Mouse (Mus musculus) c-Kit-positive CD71-negative TER-119-negative erythroid progenitor cells, embryonic 14.5 days (primary cell): ENCODE results near the gene Shisa8.
A peak's percentile ranks its signal among the peaks of the same experiment; 100 is the strongest.
"Not testable (repeated sequence)": the region's sequence is repeated elsewhere in the genome, so short reads cannot be mapped to it uniquely, and the experiment has no call there.

ENCODE experiments used
- DNase-seq: peaks from one replicate; pipeline ENCODE4 v3.0.0-alpha.2; 2013; ENCODE audit warnings: low read depth

Gene Shisa8

DNA sequence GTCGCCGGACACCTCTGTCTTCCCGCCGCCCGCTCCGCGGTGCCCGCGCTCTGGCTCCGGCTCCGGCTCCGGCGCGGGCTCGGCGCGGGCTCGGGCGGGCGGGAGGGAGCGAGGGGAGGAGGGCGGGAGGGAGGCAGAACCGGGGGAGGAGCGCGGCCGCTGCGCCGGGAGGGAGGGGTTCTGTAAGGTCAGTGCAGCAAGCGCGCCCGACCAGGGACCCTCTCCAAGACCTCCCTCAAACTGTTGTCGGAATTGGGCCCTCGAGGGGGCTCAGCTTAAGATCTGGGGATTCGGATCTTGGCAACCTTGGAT, at the start of gene Shisa8:
Shisa8 (minus strand) TSS at position 64 of the 312 bp plus-strand sequence.
- DNase-seq = no peak

- peak; percentile 62 for DNase-seq
These were observed 46.9 kb upstream of the Shisa8 start for GRCm38 (mm10) chr15:82259510-82259909.

DNA sequence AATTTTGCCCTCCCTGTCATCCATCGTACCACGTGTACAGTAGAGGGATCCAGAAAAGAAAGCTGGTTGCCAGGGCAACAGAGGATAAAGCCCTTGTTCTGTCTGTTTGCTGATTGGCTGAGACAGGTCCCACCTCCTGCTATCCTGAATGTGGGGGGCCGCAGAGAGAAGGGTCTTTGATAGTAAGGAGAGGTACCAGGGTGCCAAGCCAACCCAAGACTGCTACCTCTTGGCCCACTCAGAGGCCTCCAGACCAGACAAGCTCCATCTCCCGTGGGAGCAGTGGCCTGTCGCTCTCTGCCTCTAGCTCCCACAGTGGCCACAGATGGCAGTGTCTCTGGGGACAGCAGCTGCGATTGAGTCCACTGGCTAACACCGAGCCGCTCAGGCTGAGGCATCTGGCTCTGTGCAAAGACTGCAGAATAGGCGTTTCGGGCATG, 43.3 kb upstream of the Shisa8 start:
- no peak for DNase-seq

GRCm38 (mm10) chr15:82255248-82255647, 42.6 kb upstream of the Shisa8 start:
- no peak for DNase-seq

DNA sequence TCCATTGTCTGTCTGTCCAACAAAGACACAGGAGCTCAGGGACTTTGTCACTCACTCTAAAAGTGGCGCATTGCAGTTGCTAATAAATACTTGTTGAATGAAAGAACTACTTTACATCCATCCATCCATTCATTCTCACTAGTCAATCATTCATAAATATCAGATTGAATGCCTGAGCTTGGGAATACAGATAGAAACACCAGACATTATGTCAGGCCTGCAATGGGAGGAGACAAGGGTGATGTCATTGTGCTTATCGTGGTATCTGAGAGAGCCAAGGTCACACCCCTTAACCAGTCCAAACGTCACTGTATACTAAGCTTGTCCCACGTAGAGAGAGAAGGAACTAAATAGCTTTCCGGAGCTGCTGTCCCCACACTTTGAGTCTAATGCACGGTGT, 39.5 kb upstream of the Shisa8 start, which contains the start of gene 1500009C09Rik:
1500009C09Rik (plus strand) TSS at position 301 of the 400 bp plus-strand sequence.
- no peak for DNase-seq

- DNase-seq = no peak
These were observed 39.0 kb upstream of the Shisa8 start for GRCm38 (mm10) chr15:82251579-82251978.

DNA sequence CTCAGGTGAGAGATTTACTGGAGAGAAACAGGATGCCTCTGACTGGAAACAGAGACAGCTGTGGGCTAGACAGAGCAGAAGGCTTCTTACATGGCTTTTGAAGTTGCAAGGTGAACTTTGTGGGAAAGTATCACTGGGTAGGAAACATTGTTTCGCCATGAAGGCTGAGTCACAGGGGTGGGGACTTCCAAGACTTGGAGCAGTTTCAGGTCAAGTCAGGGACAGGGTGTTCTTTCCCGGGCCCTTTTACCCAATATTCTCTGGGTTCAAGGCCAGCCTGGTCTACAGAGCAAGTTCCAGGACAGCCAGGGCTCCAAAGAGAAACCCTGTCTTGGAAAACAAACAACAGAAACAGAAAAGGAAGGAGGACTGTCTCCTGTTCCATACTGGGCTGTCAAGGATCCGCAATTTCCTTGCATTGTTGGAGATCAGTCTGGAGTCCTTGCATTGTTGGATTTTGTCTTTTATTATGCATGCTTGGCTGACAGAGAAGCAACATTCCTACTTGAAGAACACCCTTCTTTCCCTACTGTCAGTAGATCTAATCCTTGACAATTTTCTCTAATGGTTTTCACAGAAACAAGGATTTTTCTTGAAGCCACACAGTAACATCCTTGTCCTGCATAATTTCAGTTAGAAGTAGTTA, 34.6 kb upstream of the Shisa8 start:
- no peak for DNase-seq

DNA sequence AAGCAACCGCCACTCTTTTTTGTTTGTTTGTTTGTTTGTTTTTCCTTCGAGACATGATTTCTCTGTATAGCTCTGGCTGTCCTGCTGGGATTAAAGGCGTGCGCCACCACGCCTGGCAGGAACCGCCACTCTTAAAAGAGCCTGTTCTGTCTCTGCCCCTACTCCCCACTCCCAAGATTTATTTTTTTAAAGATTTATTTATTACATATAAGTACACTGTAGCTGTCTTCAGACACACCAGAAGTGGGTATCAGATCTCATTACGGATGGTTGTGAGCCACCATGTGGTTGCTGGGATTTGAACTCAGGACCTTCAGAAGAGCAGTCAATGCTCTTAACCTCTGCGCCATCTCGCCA, 32.2 kb upstream of the Shisa8 start:
- DNase-seq = not testable (repeated sequence)

DNA sequence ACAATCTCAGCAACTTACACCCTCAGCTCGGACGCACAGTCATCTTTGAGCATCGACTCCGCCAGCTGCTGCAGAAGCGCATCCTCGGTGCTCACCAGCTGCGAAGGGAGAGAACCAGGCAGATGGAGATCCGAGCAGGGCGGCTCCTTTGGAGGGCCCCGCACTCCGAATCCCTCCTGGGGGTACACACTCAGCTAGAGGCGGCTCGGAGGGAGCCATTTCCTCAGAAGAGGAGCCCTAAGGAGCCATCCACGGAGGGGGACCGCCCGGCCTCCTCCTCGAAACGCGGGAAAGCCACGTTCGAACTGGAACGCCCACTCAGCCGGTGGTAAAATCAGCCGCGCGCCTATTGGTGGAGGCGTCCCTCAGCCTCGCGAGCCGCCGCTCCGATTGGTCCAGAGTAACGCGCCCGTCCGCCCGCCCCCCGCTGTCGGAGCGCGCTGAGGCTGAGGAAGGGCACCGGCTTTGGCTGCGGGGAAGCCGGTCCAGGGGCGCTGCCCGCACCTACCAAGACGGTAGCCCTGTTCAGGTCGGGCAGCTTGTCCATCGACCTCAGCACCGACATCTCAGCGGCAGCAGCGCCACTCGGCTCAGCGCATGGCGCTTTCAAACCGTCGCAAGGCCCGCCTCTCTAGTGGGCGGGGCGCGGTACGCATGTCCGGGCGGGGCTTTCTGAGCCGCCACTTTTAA, 31.6 kb upstream of the Shisa8 start, which contains the start of gene Cenpm:
Cenpm (minus strand) TSS at position 634 of the 690 bp plus-strand sequence.
- DNase-seq = peak; percentile 81

GRCm38 (mm10) chr15:82243742-82244114, 31.1 kb upstream of the Shisa8 start:
- DNase-seq = no peak

- DNase-seq = no peak
These were observed 30.7 kb upstream of the Shisa8 start for GRCm38 (mm10) chr15:82243311-82243710.

DNA sequence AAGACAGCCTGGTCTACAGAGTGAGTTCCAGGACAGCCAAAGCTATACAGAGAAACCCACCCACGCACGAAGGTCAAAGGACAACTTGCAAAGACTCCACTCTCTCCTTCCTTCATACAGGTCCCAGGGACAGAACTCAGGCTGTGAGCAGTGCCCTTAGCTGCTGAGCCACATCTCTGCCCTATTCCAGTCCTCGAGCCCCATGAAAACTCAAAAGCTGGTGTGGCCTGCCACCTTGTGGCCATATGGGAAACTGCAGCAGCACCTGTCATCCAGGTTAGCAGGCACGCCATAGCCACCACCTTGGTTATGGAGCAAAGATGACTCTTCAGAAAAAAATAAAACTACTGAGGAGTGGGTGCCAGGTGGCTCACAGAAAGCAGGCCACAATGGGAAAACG, 23.9 kb upstream of the Shisa8 start:
- peak; percentile 64 for DNase-seq

DNA sequence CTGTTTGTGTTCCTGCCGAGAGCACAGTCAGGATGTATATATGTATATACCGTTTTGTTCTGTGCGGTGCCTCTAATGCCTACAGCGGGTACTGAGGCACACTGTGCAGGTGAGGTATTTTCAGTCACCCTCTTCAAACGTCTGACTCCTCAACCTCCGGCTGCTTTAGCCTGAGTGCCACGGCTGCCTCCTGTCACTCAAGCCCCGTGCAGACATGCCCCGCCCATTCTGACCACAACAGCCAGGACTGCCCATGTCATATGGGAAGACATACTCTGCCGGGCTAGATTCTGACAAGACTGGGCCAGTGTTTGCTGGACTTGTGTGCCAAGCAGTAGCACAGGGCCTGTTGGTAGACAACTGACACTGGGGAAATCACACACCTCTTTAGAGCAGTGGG, 23.0 kb upstream of the Shisa8 start:
- DNase-seq = no peak

GRCm38 (mm10) chr15:82232651-82233050, 20.0 kb upstream of the Shisa8 start:
- no peak for DNase-seq

DNA sequence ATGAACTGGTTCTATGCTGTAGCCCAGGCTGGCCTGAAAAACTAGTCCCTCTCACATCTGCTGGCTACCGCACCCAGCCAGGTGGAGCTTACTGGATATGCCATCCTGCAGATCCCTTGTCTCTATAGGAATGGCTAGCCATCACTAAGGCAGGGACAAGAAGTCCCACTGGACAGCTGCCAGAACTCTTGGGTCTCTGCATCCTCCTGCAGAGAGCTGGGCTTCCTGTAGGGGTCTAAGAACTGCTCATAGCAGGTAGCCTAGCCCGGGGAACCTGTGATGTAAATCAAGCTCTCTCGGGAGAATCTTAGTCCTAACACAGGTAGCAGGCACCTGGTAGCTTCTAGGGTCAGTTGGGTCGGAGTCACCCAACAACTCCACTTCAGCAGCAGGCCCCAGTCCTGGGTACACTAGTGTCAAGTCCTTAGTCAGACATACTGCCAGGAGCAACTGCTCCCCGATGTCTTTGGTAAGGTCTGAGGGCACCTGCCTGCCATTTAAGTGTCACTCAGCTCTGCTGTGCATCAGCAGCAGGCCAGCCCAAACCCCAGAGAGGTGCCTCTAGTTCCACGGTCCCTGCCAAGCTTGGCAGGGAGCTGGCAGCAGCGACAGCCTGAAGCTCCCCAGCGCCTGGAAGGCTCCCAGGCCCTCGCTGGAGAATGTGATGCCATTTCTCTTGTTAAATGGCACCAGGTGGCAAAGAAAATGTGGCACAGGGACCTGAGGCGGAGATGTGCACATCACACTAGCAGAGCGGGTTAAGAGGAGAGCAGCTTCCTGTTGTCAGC, 19.2 kb upstream of the Shisa8 start:
- DNase-seq = no peak

GRCm38 (mm10) chr15:82231100-82231499, 18.5 kb upstream of the Shisa8 start:
- no peak for DNase-seq

- DNase-seq = no peak
These were observed 17.5 kb upstream of the Shisa8 start for GRCm38 (mm10) chr15:82230098-82230611.

DNA sequence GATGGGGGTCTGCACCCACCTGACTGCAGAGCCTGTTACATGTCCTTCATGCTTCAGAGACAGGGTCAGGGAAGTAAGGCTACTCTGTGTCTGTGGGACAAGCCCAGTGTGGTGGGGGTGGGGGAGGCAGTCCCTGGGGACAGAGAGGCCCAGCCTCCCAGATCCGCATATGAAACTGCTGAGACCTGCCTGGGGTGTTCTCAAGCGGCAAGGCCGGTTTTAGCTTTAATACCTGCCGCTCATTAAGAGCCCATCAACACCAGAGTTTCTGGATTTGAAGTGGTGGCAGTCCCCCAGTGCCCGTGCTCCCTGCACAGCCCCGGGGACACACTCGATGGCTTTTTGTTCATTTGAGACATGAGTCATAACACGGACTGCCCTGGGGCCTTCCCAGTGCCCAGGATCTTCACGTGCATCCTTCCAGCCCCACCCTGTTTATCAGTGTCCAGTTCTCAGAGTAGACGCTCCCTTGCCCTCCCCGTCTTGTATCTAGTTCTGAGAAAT, 17.0 kb upstream of the Shisa8 start:
- DNase-seq = no peak

DNA sequence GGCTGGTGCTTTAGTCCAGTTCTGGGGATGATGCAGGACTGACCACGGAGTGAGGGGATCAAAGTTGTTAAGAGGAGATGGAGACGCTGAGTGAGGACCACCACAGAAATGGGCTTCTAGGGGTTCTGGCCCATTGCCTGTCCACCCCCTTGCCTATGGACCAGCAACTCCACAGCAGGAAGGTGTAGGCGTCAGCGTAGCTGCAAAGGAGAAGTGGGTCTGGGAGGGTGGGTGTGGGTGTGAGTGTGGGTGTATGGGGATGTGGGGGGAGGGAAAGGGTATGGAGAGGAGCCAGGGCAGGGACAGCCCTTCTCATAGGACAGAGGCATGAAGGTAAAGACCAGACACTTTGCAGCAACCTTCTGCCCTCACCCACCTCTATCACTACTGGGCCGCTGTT, 13.2 kb upstream of the Shisa8 start:
- no peak for DNase-seq

DNA sequence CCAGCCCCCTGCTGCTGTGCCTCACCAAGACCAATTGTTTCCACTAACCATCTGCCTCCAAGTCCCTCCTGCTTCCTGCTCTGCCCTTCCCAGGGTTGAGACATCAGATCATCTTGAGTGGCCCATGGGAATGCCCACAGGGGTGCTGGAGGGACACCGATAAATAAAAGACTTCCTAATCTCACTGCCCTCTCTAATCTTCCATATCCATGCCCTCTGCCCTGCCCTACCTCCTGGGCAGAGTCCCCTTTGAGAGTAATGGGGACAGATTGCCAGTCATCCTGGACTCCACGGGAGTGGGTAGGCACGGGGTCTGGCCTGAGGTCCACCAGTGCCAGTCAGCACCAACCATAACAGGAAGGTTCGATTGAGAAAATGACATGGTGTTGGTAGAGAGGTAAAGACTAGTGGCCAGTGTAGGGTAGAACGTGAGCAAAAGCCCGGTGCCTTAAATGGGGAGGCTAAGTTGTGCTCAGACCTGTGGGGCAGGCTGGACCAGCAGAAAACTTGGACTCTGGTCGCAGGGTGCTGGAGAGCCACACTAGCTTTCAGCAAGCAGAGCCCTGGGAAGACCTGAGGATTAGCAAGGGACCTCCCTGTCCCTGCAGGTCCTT, 12.1 kb upstream of the Shisa8 start:
- no peak for DNase-seq

GRCm38 (mm10) chr15:82223657-82224601, 11.3 kb upstream of the Shisa8 start, which contains the start of gene Tnfrsf13c:
Gene Tnfrsf13c, minus strand, starts transcription at chr15:82224369.
- DNase-seq = no peak
